Mouse (Mus musculus) lung, adult 2 months (tissue): ENCODE measurements at regions not wholly inside any gene's neighbourhood (a gene's known extent, or its start where the extent isn't known, plus 50 kb on each side); places are given as distances from the start of the nearest gene placed in this dataset.

Source experiments
- CTCF ChIP-seq: fragments of 200-500 bp; IDR thresholded peaks from 2 replicates; pipeline ENCODE4 v1.5.1; 2011; ENCODE audit warnings: mild to moderate bottlenecking, low read length, control low read depth; ENCODE audit not compliant: insufficient read depth
- POLR2A ChIP-seq: fragments of 200-500 bp; IDR thresholded peaks from 2 replicates; pipeline ENCODE4 v1.6.1; 2011; ENCODE audit warnings: low read depth, mild to moderate bottlenecking, control low read depth, low read length, borderline replicate concordance; ENCODE audit errors: extremely low read depth

GRCm38 (mm10) chr17:83052613-83053140 is 162.4 kb upstream of the Pkdcc start:
- TF ChIP-seq POLR2A (no peak), CTCF (no peak)
